Mouse (Mus musculus) midbrain, embryonic 13.5 days (tissue): ENCODE results near the gene Prdx5. TPM values are rescaled to one million over a fixed set of nuclear protein-coding genes. Genes with fewer than 3 reads are reported as not detected.

Experiments
- ATAC-seq: fragments of 200-750 bp; cut with Nextera tagmentation; 2 replicates; pipeline ENCODE4 v1.8.0; 2017; ENCODE audit warnings: mild to moderate bottlenecking, moderate TSS enrichment, moderate library complexity
- H3K27ac ChIP-seq: fragments of 300-500 bp; sonication (generic); 2 replicates; pipeline ENCODE4 v1.5.1; 2015; ENCODE audit warnings: inconsistent platforms, mild to moderate bottlenecking, moderate library complexity
- H3K27me3 ChIP-seq: fragments of 300-500 bp; sonication (generic); 2 replicates; pipeline ENCODE4 v1.6.1; 2015; ENCODE audit warnings: mild to moderate bottlenecking, inconsistent platforms
- H3K36me3 ChIP-seq: fragments of 300-500 bp; sonication (generic); 2 replicates; pipeline ENCODE4 v1.6.1; 2015; ENCODE audit warnings: mild to moderate bottlenecking, inconsistent platforms
- H3K4me1 ChIP-seq: fragments of 300-500 bp; sonication (generic); replicated peaks from 2 replicates; pipeline ENCODE4 v1.6.1; 2015; ENCODE audit warnings: inconsistent platforms
- H3K4me2 ChIP-seq: fragments of 300-500 bp; sonication (generic); replicated peaks from 2 replicates; pipeline ENCODE4 v1.6.1; 2015; ENCODE audit warnings: moderate library complexity, mild to moderate bottlenecking, inconsistent platforms
- H3K4me3 ChIP-seq: fragments of 300-500 bp; sonication (generic); replicated peaks from 2 replicates; pipeline ENCODE4 v1.5.1; 2015; ENCODE audit warnings: mild to moderate bottlenecking, inconsistent platforms
- H3K9ac ChIP-seq: fragments of 300-500 bp; sonication (generic); replicated peaks from 2 replicates; pipeline ENCODE4 v1.6.1; 2015; ENCODE audit warnings: mild to moderate bottlenecking, inconsistent platforms
- H3K9me3 ChIP-seq: fragments of 300-500 bp; sonication (generic); 2 replicates; pipeline ENCODE4 v1.6.1; 2016; ENCODE audit warnings: mild to moderate bottlenecking, inconsistent platforms
- WGBS: fragments of 180-500 bp; shearing (Covaris S2); methylation state at CpG from one replicate; pipeline ENCODE4 v1.1.7; 2015; 5-methylcytosine and 5-hydroxymethylcytosine counted together
- polyA plus RNA-seq: library from polyadenylated mRNA; unstranded; fragments of >200 nt; fragmentation: Nextera tagmentation; extraction: Ambion mirVana; gene quantifications from 2 replicates; pipeline ENCODE4 v1.2.1, GENCODE M21; 2015

Gene Prdx5
- polyA plus RNA-seq, 1 experiment from 2014 or later, result 231 TPM

- H3K4me1 ChIP-seq, result peaks cover 31% of the 10 kb centered on the region
- 64% methylated on average over 4 of the region's 4 CpGs for WGBS
- ATAC-seq, result no peak
- H3K9ac ChIP-seq, result no peak overlapping the region
- H3K4me3 ChIP-seq, result no peak overlapping the region
- no peaks in the 10 kb centered on the region for H3K9me3 ChIP-seq
- no peak overlapping the region for H3K27ac ChIP-seq
- H3K36me3 ChIP-seq, result peaks cover 4% of the 10 kb centered on the region; the same call in 1 of the 2 replicates
- no peaks in the 10 kb centered on the region for H3K27me3 ChIP-seq
- H3K4me2 ChIP-seq, result no peak overlapping the region
Measured at GRCm38 (mm10) chr19:6947742-6948141, 37.8 kb upstream of the Prdx5 start.

- 95% methylated on average over 6 of the region's 6 CpGs for WGBS
- H3K4me2 ChIP-seq, result no peak overlapping the region
- H3K27ac ChIP-seq, result no peak overlapping the region
- peaks cover 38% of the 10 kb centered on the region for H3K4me1 ChIP-seq
- no peak for ATAC-seq
- no peaks in the 10 kb centered on the region for H3K27me3 ChIP-seq
- no peaks in the 10 kb centered on the region for H3K9me3 ChIP-seq
- H3K36me3 ChIP-seq, result peaks cover 4% of the 10 kb centered on the region; the same call in 1 of the 2 replicates
- H3K4me3 ChIP-seq, result no peak overlapping the region
- H3K9ac ChIP-seq, result no peak overlapping the region
Measured at GRCm38 (mm10) chr19:6943709-6944108, 33.8 kb upstream of the Prdx5 start.

- Histone ChIP-seq H3K9ac (peak overlapping the region; percentile 96), H3K27ac (peak overlapping the region; percentile 98), H3K27me3 (no peaks in the 10 kb centered on the region), H3K36me3 (peaks cover 10% of the 10 kb centered on the region), H3K9me3 (no peaks in the 10 kb centered on the region), H3K4me1 (peaks cover 47% of the 10 kb centered on the region), H3K4me3 (peak overlapping the region; percentile 83), H3K4me2 (peak overlapping the region; percentile 99)
- peak; percentile 21 for ATAC-seq
- 21% methylated on average over 5 of the region's 5 CpGs for WGBS
Measured at GRCm38 (mm10) chr19:6942764-6943163, 32.9 kb upstream of the Prdx5 start.

GRCm38 (mm10) chr19:6942249-6942691 lies 32.4 kb upstream of the Prdx5 start, which contains the start of gene Gpr137:
TSS of gene Gpr137 (minus strand) at chr19:6942480.
- WGBS, result under 1% methylated on average over 27 of the region's 27 CpGs
- H3K4me2 ChIP-seq, result peak within 1 kb of the TSS; percentile 99
- peak; percentile 85 for ATAC-seq

GRCm38 (mm10) chr19:6941372-6942248 lies 31.7 kb upstream of the Prdx5 start, which contains the start of gene Bad:
TSS of gene Bad (plus strand) at chr19:6941861.
- peak within 1 kb of the TSS; percentile 98 for H3K27ac ChIP-seq
- H3K4me3 ChIP-seq, result peak within 1 kb of the TSS; percentile 83
- peak within 1 kb of the TSS; percentile 99 for H3K4me2 ChIP-seq
- H3K36me3 ChIP-seq, result peaks cover 13% of the 10 kb centered on the region
- WGBS, result under 1% methylated on average over 83 of the region's 83 CpGs
- H3K9ac ChIP-seq, result peak within 1 kb of the TSS; percentile 96
- no peaks in the 10 kb centered on the region for H3K27me3 ChIP-seq
- ATAC-seq, result peak; percentile 83
- no peaks in the 10 kb centered on the region for H3K9me3 ChIP-seq
- H3K4me1 ChIP-seq, result peaks cover 50% of the 10 kb centered on the region

More at GRCm38 (mm10) chr19:6942249-6942691, 32.4 kb upstream of the Prdx5 start, which contains the start of gene Gpr137:
- no peaks in the 10 kb centered on the region for H3K27me3 ChIP-seq
- H3K9ac ChIP-seq, result peak within 1 kb of the TSS; percentile 96
- H3K27ac ChIP-seq, result peak within 1 kb of the TSS; percentile 98
- peaks cover 13% of the 10 kb centered on the region for H3K36me3 ChIP-seq
- no peaks in the 10 kb centered on the region for H3K9me3 ChIP-seq
- peak within 1 kb of the TSS; percentile 83 for H3K4me3 ChIP-seq
- peaks cover 50% of the 10 kb centered on the region for H3K4me1 ChIP-seq

GRCm38 (mm10) chr19:6940396-6941351 lies 30.8 kb upstream of the Prdx5 start:
- H3K9me3 ChIP-seq, result no peaks in the 10 kb centered on the region
- peaks cover 8% of the 10 kb centered on the region for H3K27me3 ChIP-seq
- H3K9ac ChIP-seq, result peak overlapping the region; percentile 96
- ATAC-seq, result peak; percentile 60
- peaks cover 12% of the 10 kb centered on the region for H3K36me3 ChIP-seq
- H3K4me3 ChIP-seq, result peak overlapping the region; percentile 83
- peak overlapping the region; percentile 98 for H3K27ac ChIP-seq
- 22% methylated on average over 29 of the region's 29 CpGs for WGBS
- H3K4me1 ChIP-seq, result peaks cover 50% of the 10 kb centered on the region
- peak overlapping the region; percentile 99 for H3K4me2 ChIP-seq

GRCm38 (mm10) chr19:6939106-6940002 lies 29.4 kb upstream of the Prdx5 start:
- Histone ChIP-seq H3K9ac (peak overlapping the region; percentile 61), H3K4me3 (peak overlapping the region; percentile 83; the same call in 1 of the 2 replicates), H3K4me1 (peaks cover 52% of the 10 kb centered on the region), H3K27me3 (peaks cover 21% of the 10 kb centered on the region), H3K4me2 (peak overlapping the region; percentile 99), H3K27ac (no peak overlapping the region), H3K36me3 (peaks cover 9% of the 10 kb centered on the region), H3K9me3 (no peaks in the 10 kb centered on the region)
- ATAC-seq, result no peak
- WGBS, result 92% methylated on average over 20 of the region's 20 CpGs

- ATAC-seq, result no peak
- Histone ChIP-seq H3K27ac (no peak overlapping the region), H3K36me3 (peaks cover 9% of the 10 kb centered on the region), H3K4me2 (no peak overlapping the region), H3K27me3 (peaks cover 37% of the 10 kb centered on the region), H3K4me3 (no peak overlapping the region), H3K9me3 (no peaks in the 10 kb centered on the region), H3K4me1 (peaks cover 54% of the 10 kb centered on the region), H3K9ac (no peak overlapping the region; the same call in 1 of the 2 replicates)
- WGBS, result 80% methylated on average over 16 of the region's 16 CpGs
Measured at GRCm38 (mm10) chr19:6937541-6938465, 27.9 kb upstream of the Prdx5 start.

- Histone ChIP-seq H3K9ac (no peak overlapping the region), H3K4me3 (no peak overlapping the region), H3K4me1 (peaks cover 50% of the 10 kb centered on the region), H3K27ac (no peak overlapping the region), H3K9me3 (no peaks in the 10 kb centered on the region), H3K36me3 (peaks cover 9% of the 10 kb centered on the region), H3K4me2 (no peak overlapping the region), H3K27me3 (peaks cover 52% of the 10 kb centered on the region)
- WGBS, result 26% methylated on average over 3 of the region's 3 CpGs
- no peak for ATAC-seq
Measured at GRCm38 (mm10) chr19:6936299-6936698, 26.4 kb upstream of the Prdx5 start.
